Mouse (Mus musculus): ENCODE data around the gene Ttc8. TPM values are rescaled to one million over a fixed set of nuclear protein-coding genes. Genes with fewer than 3 reads are reported as not detected.

Gene Ttc8
- total and polyA plus RNA-seq, 3 experiments, result not detected

DNA sequence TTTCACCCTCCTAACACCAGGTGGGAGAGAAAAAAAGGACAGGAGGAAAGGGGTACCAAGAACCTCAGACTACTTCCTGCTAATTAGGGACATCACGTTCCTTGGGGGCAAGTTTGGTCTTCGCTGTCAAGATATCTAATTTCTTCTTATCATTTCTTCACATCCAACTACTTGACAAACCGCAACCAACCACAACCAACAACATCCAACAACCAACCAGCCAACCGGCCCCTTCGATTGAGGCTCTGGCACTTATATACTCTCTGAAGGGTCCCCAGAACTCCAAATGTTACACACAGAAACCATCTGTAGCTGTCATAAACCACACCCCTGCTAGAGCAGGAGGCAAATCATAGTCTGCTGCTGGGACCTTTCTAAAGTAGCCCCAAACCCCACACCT, 76.7 kb downstream of the Ttc8 start:
- peak; percentile 79 for DNase-seq (ENCODE audit: low read depth, low spot score)
- TF ChIP-seq MEF2A (IDR thresholded peaks at IDR 0.05; ENCODE audit: extremely low read depth, insufficient replicate concordance, low read depth, low read length, poor library complexity, severe bottlenecking) (no peak), MYC (IDR thresholded peaks at IDR 0.05; ENCODE audit: low read depth, low read length) (no peak), NRF1 (IDR thresholded peaks at IDR 0.05; ENCODE audit: insufficient read depth, low read depth, low read length, poor library complexity, severe bottlenecking) (no peak), POLR2A (IDR thresholded peaks at IDR 0.05; ENCODE audit: control insufficient read depth in 1 of 2, insufficient read depth in 1 of 2, low read depth in 1 of 2, low read length in 2 of 2, poor library complexity in 1 of 2) (no peak), TCF12 (IDR thresholded peaks at IDR 0.05; ENCODE audit: low read depth, low read length) (peak; percentile 71), MAZ (IDR thresholded peaks at IDR 0.05; ENCODE audit: low read depth, low read length) (no peak), POLR2AphosphoS5 (IDR thresholded peaks at IDR 0.05; ENCODE audit: borderline replicate concordance, low read depth, low read length) (no peak), USF1 (IDR thresholded peaks at IDR 0.05; ENCODE audit: low read depth, low read length) (no peak), CHD1 (IDR thresholded peaks at IDR 0.05; ENCODE audit: low read depth, low read length) (no peak), MYB (IDR thresholded peaks at IDR 0.05; ENCODE audit: low read depth, low read length) (peak; percentile 55), NELFE (IDR thresholded peaks at IDR 0.05; ENCODE audit: low read depth, low read length) (no peak), HCFC1 (IDR thresholded peaks at IDR 0.05; ENCODE audit: low read depth, low read length) (no peak), KAT2A (conservative IDR thresholded peaks at IDR 0.05; ENCODE audit: low read depth, low read length) (no peak), CHD2 (IDR thresholded peaks at IDR 0.05; ENCODE audit: low read length) (no peak), USF2 (IDR thresholded peaks at IDR 0.05; ENCODE audit: borderline replicate concordance in 1 of 2, insufficient read depth in 1 of 2, low read depth in 1 of 2, low read length in 2 of 2) (no peak), MXI1 (IDR thresholded peaks at IDR 0.05; ENCODE audit: low read depth, low read length) (no peak), BHLHE40 (IDR thresholded peaks at IDR 0.05; ENCODE audit: borderline replicate concordance, low read depth, low read length) (peak; percentile 88), UBTF (IDR thresholded peaks at IDR 0.05; ENCODE audit: borderline replicate concordance, insufficient read depth, low read depth, low read length) (no peak), SIN3A (IDR thresholded peaks at IDR 0.05; ENCODE audit: low read length) (no peak), E2F4 (IDR thresholded peaks at IDR 0.05; ENCODE audit: borderline replicate concordance, low read depth, low read length) (no peak), MAX (IDR thresholded peaks at IDR 0.05; ENCODE audit: low read length) (no peak), MAFK (IDR thresholded peaks at IDR 0.05; ENCODE audit: borderline replicate concordance, low read depth, low read length) (no peak), SMC3 (IDR thresholded peaks at IDR 0.05; ENCODE audit: low read depth, low read length) (no peak), ZC3H11A (IDR thresholded peaks at IDR 0.05; ENCODE audit: low read depth, low read length) (no peak), JUND (IDR thresholded peaks at IDR 0.05; ENCODE audit: low read depth, low read length) (no peak), ZMIZ1 (IDR thresholded peaks at IDR 0.05; ENCODE audit: low read depth, low read length) (no peak), GABPA (IDR thresholded peaks at IDR 0.05; ENCODE audit: low read depth, low read length) (no peak), EP300 (IDR thresholded peaks at IDR 0.05; ENCODE audit: low read depth in 1 of 2, low read length in 2 of 2) (peak; percentile 51 to 84; a peak in 3 of 4 replicates), TAL1 (IDR thresholded peaks at IDR 0.05; ENCODE audit: low read length) (peak; percentile 56), POLR2AphosphoS2 (IDR thresholded peaks at IDR 0.05; ENCODE audit: low read length) (no peak), TBP (IDR thresholded peaks at IDR 0.05; ENCODE audit: low read depth, low read length) (no peak), ZNF384 (IDR thresholded peaks at IDR 0.05; ENCODE audit: low read depth, low read length) (no peak), ELF1 (IDR thresholded peaks at IDR 0.05; ENCODE audit: low read depth, low read length) (no peak), GATA1 (IDR thresholded peaks at IDR 0.05; ENCODE audit: low read depth, low read length) (peak; percentile 52; the same call in 1 of the 2 replicates), CTCF (IDR thresholded peaks at IDR 0.05 in 2 of 3, conservative IDR thresholded peaks at IDR 0.05 in 1 of 3; ENCODE audit: control insufficient read depth in 1 of 3, insufficient read depth in 1 of 3, low read depth in 2 of 3, low read length in 3 of 3, poor library complexity in 1 of 3, severe bottlenecking in 1 of 3) (no peak), ETS1 (IDR thresholded peaks at IDR 0.05; ENCODE audit: low read depth, low read length) (peak; percentile 37; the same call in 1 of the 2 replicates), ZKSCAN1 (IDR thresholded peaks at IDR 0.05; ENCODE audit: low read depth, low read length) (no peak), RAD21 (IDR thresholded peaks at IDR 0.05; ENCODE audit: low read depth, low read length) (no peak)

More for the DNA sequence above, 76.7 kb downstream of the Ttc8 start:
- H3K4me3 ChIP-seq (ENCODE audit: control insufficient read depth in 1 of 2, insufficient read depth in 1 of 2, low read depth in 2 of 2, low read length in 2 of 2), result peak overlapping the region in 1 of 2 experiments; percentile 33; a peak in 2 of 4 replicates
- peak overlapping the region; percentile 67 for H3K27ac ChIP-seq (ENCODE audit: control insufficient read depth, low read depth, low read length)
- peak overlapping the region; percentile 19; the same call in 1 of the 2 replicates for H3K9ac ChIP-seq (ENCODE audit: control insufficient read depth, low read depth, low read length, poor library complexity, severe bottlenecking)
- no peaks in the 10 kb centered on the region for H3K27me3 ChIP-seq (ENCODE audit: control insufficient read depth in 1 of 2, insufficient read depth in 2 of 2, low read length in 2 of 2)
- peaks cover 0 to 11% of the 10 kb centered on the region in 2 experiments; a peak in 2 of 4 replicates for H3K36me3 ChIP-seq (ENCODE audit: control insufficient read depth in 1 of 2, insufficient read depth in 2 of 2, low read length in 2 of 2)
- no peaks in the 10 kb centered on the region for H3K9me3 ChIP-seq (replicated peaks; ENCODE audit: insufficient read depth, low read length)
- peaks cover 9 to 17% of the 10 kb centered on the region in 2 experiments; a peak in 3 of 4 replicates for H3K4me1 ChIP-seq (ENCODE audit: control insufficient read depth in 1 of 2, insufficient read depth in 2 of 2, low read length in 2 of 2)
- H3K79me2 ChIP-seq (ENCODE audit: control insufficient read depth, insufficient read depth, low read length, poor library complexity), result no peaks in the 10 kb centered on the region

Measured in MEL (cell line).